Mouse (Mus musculus) ES-E14 (cell line): ENCODE data around the gene Gm49333.

ENCODE experiments used
- CHD2 ChIP-seq: IDR thresholded peaks from 2 replicates; pipeline ENCODE4 v1.6.1; 2014; ENCODE audit warnings: mild to moderate bottlenecking, low read depth, low read length, inconsistent platforms
- MAFK ChIP-seq: IDR thresholded peaks from 2 replicates; pipeline ENCODE4 v1.6.1; 2014; ENCODE audit warnings: mild to moderate bottlenecking, low read depth, low read length, inconsistent platforms; ENCODE audit not compliant: insufficient read depth
- ZC3H11A ChIP-seq: IDR thresholded peaks from 2 replicates; pipeline ENCODE4 v1.6.1; 2012; ENCODE audit warnings: low read depth, mild to moderate bottlenecking, inconsistent platforms, low read length, borderline replicate concordance

DNA sequence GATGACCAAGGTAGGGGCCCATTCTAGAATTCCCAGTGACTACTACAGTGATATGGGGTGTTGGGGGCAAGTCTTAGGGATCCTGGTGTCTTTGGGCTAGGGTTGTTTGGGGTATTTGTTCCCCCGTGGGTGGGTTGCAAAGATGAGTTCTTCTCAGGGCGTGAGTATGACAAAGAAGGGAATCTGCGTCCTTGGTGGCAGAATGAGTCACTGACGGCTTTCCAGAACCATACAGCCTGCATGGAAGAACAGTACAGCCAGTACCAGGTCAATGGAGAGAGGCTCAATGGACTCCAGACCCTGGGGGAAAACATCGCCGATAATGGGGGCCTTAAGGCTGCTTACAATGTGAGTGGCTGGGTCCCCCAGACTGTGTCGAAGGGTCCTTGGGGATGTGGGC is 32.5 kb downstream of the Gm49333 start:
- TF ChIP-seq MAFK: no peak
- TF ChIP-seq CHD2: no peak
- TF ChIP-seq ZC3H11A: no peak
